Mouse (Mus musculus) left cerebral cortex, postnatal 4 days (tissue): ENCODE results near the gene Tectb. TPM values are rescaled to one million over a fixed set of nuclear protein-coding genes. Genes with fewer than 3 reads are reported as not detected.
A peak's percentile ranks its signal among the peaks of the same experiment; 100 is the strongest.
"Not testable (repeated sequence)": the region's sequence is repeated elsewhere in the genome, so short reads cannot be mapped to it uniquely, and the experiment has no call there.

Experiments
- DNase-seq: peaks from one replicate; pipeline ENCODE4 v3.0.0-alpha.2; 2022
- intact Hi-C: fragments of 180-260 bp; cut with DNase I; formaldehyde crosslinking; loops from one replicate; pipeline ENCODE4 v1.15.1; 2025
- total RNA-seq, 2 experiments: library from RNA; stranded (reverse); gene quantifications; 2 replicates each; pipeline ENCODE4 v1.2.3; 2021

Gene Tectb
- total RNA-seq, 2 experiments from 2014 or later: not detected

- intact Hi-C loops: no loop called here
- no peak for DNase-seq
Observed at GRCm38 (mm10) chr19:55165183-55165865, 15.2 kb upstream of the Tectb start.

GRCm38 (mm10) chr19:55165954-55166353 is 14.6 kb upstream of the Tectb start:
- intact Hi-C loops: no loop called here
- DNase-seq: no peak

GRCm38 (mm10) chr19:55166741-55167140 is 13.8 kb upstream of the Tectb start:
- intact Hi-C loops: no loop called here
- no peak for DNase-seq

DNA sequence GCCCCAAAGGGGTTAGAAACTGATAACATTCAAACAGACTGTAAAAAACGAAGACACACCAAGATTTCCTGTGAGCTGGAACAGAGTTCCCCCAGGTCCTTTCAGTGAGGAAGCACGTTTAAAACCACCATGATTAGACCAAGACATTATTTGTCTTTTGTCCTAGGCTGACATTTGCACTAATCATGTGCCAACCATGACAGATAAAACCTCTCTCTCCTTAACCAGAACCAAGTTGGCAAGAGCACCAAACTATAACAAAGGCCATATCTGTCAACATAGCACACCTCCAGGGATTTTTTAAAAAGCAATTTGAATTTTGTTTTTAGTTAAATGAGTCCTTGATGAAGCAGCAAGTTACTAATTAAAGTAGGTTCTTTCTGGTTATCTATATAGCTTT is 12.8 kb upstream of the Tectb start:
- intact Hi-C loops: no loop called here
- DNase-seq: no peak

GRCm38 (mm10) chr19:55168360-55168759 is 12.2 kb upstream of the Tectb start:
- intact Hi-C loops: no loop called here
- no peak for DNase-seq

DNA sequence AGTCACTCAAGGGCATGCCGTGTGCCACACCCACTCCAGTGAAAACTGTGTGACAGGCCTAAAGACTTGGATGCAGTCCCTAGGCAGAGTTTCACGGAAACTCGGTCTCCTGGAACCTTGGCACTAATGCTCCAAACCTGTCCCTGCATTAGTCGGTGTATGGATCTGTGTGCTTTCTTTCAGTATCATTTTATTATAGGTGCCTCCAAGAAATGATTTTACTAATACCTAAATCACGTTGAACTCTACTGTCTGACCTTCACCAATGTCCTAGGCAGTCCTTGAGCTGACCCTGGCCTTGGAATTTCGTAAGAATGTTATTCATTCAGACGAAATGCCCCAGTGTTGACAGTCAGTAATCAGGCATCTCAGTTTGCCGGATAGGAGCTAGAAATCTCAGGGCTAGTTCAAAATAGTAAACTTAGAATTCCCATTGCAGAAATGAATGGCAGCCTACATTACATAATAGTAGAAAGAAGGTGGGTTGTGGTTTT is 11.2 kb upstream of the Tectb start:
- intact Hi-C loops, DNase-seq: not testable (repeated sequence)

DNA sequence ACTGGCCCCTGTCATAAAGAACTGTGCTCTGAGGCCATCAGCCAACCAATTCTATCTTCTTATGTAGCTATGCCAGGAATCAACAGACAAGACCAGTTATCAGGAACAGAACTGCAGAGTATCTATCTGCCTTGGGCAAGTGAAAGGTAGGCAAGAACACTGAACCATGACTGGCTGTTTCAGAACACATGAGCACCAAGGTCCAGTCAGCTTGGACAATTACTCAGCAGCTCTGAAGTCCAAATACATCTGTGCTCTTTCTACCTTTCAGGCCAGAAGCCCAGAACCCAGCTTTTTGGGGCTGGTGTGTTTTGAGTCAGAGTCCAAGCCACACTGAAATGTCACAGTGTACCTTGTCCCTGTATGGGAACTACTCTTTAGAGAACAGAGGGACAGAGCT is 10.1 kb upstream of the Tectb start:
- intact Hi-C loops: no loop called here
- no peak for DNase-seq

DNA sequence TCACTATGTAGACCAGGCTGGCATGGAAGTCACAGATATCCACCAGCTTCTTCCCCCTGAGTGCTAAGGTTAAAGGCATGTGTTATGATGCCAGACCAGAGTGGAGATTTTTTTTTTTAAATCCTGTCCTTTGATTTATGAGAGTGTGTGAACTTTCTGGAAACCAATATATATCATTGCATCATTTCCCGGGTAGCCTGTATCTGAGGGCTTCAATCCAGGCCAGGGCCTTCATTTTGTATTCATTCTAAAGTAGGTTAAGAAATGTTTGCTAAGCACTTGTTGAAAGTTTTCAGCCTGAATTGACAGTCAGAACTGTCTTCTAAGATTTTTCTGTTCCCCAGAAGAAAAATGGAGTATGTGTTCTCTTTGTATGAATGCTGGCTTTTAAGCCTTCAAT is 8.9 kb upstream of the Tectb start:
- intact Hi-C loops: no loop called here
- DNase-seq: no peak

- intact Hi-C loops: no loop called here
- DNase-seq: no peak
Observed at GRCm38 (mm10) chr19:55177143-55177542, 3.4 kb upstream of the Tectb start.

DNA sequence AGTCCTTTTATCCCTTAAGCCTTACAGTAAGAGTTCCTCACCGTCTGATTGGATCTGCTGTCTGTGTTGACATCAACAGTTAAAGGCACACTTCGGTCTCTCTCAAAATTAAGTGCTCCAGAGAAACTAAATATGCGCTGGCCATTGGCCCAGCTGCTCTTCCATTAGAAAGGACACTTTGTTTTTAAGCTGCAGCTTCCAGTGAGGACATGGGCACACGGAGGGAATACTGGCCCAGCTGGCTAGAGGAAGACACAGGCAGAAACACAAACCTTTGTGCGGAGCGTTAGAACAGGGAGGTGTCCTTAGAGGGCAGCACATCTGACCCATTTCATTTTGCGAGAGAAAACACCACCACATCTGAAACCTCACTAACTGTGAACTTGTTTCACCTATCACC is 3.9 kb downstream of the Tectb start:
- intact Hi-C loops: no loop called here
- no peak for DNase-seq

GRCm38 (mm10) chr19:55185074-55185473 is 4.5 kb downstream of the Tectb start:
- intact Hi-C loops: no loop called here
- no peak for DNase-seq

- no peak for DNase-seq
- intact Hi-C loops: no loop called here
Observed at GRCm38 (mm10) chr19:55185651-55186050, 5.1 kb downstream of the Tectb start.

GRCm38 (mm10) chr19:55190065-55190464 is 9.5 kb downstream of the Tectb start:
- no peak for DNase-seq
- intact Hi-C loops: no loop called here

DNA sequence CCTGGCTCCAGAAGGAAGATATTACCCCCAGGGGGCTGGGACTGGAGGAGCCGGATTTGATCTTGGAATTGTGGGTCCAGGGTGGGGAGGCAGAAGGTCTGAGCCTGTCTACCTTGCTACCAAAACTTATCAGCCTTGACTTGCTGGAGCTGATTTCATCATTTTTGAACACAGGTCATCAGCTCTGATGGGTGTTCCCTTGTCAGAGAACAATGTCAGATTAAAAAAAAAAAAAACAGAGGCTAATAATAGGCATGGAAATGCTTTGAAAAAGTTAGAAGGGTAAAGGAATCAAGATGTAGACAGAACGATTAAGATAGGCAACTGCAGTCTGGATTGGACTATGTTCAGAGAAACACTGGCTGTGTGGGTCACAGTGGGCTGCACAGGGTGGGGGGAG is 11.1 kb downstream of the Tectb start:
- intact Hi-C loops: no loop called here
- DNase-seq: no peak

- no peak for DNase-seq
- intact Hi-C loops: no loop called here
Observed at GRCm38 (mm10) chr19:55192254-55192945, 11.9 kb downstream of the Tectb start.

- DNase-seq: no peak
- intact Hi-C loops: no loop called here
Observed at GRCm38 (mm10) chr19:55193717-55194394, 13.3 kb downstream of the Tectb start.

- DNase-seq: no peak
- intact Hi-C loops: loop anchor here (5.0 kb wide), 1 partner anchor 102 kb away; no protein-coding TSS in a partner anchor
Observed at GRCm38 (mm10) chr19:55194520-55195170, 14.1 kb downstream of the Tectb start.

DNA sequence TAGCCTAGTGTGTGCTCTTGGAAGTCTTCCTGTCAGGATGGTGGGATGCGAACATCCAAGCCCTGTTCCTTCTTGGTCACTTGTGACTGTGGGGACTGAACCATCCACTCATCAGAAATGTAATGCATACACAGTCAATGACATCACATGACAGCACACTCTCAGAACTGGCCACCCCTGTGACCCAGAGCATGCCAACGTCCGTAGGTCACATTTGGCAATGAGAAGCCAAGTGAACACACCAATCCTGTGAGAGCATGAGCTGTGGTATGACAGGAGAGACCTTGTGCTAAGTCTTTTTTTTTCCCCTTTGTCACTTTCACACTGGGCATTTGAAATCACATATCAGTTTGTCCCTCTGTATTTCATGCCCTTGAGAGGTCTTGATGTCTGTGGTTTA is 15.0 kb downstream of the Tectb start:
- intact Hi-C loops: loop anchor here (5.0 kb wide), 1 partner anchor 103 kb away; no protein-coding TSS in a partner anchor
- no peak for DNase-seq

DNA sequence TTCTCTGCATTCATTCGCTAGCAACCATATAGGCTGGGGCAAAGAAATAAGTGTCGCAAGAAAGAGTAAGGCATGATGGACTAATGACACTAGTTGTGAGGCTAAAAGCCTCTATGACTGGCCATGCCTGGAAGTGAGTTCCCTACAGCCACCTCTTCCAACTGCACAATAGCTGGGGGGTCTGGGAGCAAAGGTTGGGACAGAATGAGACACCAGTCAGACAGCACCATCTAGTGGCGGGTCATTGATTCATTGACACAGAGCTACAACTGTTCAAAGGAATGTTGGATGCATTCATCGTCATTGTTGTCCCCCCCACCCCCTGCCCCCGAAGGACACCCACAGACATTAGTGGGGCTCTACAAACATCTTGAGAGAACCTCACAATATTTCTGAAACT is 17.8 kb downstream of the Tectb start:
- intact Hi-C loops: loop anchor here (5.0 kb wide), 1 partner anchor 106 kb away; no protein-coding TSS in a partner anchor
- peak; percentile 68 for DNase-seq

- intact Hi-C loops: loop anchor here (5.0 to 10.0 kb wide), 3 partner anchors 109 to 1264 kb away; partner anchors contain the start of genes Adra2a, Bbip1 and Shoc2
Observed at GRCm38 (mm10) chr19:55206482-55207138, 26.1 kb downstream of the Tectb start.

More at GRCm38 (mm10) chr19:55206482-55207138, 26.1 kb downstream of the Tectb start:
- peak; percentile 51 for DNase-seq
